Mouse (Mus musculus) CH12.LX (cell line): Measurements from ENCODE around the gene Scml4. TPM values are rescaled to one million over a fixed set of nuclear protein-coding genes. Genes with fewer than 3 reads are reported as not detected.

Experiments
- DNase-seq: peaks from one replicate; pipeline ENCODE4 v3.0.0-alpha.2; 2013; ENCODE audit errors: extremely low read depth
- H3K27ac ChIP-seq: 2 replicates; pipeline ENCODE4 v1.5.1; 2012; ENCODE audit warnings: low read depth, mild to moderate bottlenecking, control low read depth, moderate library complexity; ENCODE audit not compliant: insufficient read depth
- H3K27me3 ChIP-seq: replicated peaks from 2 replicates; pipeline ENCODE3; 2012; ENCODE audit warnings: inconsistent platforms
- H3K36me3 ChIP-seq, 2 experiments: replicated peaks in 1 of 2; 2 replicates each; pipeline versions ENCODE3 to v1.6.1; 2012; ENCODE audit warnings: inconsistent platforms in 1 of 2, low read length in 1 of 2, mild to moderate bottlenecking in 1 of 2, mixed read lengths in 1 of 2, moderate library complexity in 1 of 2; ENCODE audit not compliant: control insufficient read depth in 1 of 2, insufficient read depth in 1 of 2
- H3K4me1 ChIP-seq, 2 experiments: 2 replicates each; pipeline ENCODE4 v1.6.1; 2012; ENCODE audit warnings: inconsistent platforms in 1 of 2, moderate library complexity in 1 of 2; ENCODE audit not compliant: insufficient read depth in 2 of 2, control insufficient read depth in 1 of 2
- H3K4me2 ChIP-seq: 2 replicates; pipeline ENCODE4 v1.6.1; 2012; ENCODE audit warnings: low read depth, mild to moderate bottlenecking, control low read depth; ENCODE audit not compliant: poor library complexity, insufficient read depth, severe bottlenecking
- H3K4me3 ChIP-seq, 3 experiments: fragments of 150-350 bp in 1 of 3; sonication (generic) in 1 of 3; replicated peaks in 1 of 3; 2 replicates each; pipeline versions ENCODE3 to v1.5.1; 2011 to 2012; ENCODE audit warnings: low read depth in 2 of 3, low read length in 2 of 3, mild to moderate bottlenecking in 2 of 3, moderate library complexity in 2 of 3, control low read depth in 1 of 3, improper control_type of control experiment in 1 of 3, inconsistent platforms in 1 of 3, mixed read lengths in 1 of 3; ENCODE audit not compliant: poor library complexity in 1 of 3
- H3K79me2 ChIP-seq: replicated peaks from 2 replicates; pipeline ENCODE4 v1.6.1; 2012; ENCODE audit warnings: mild to moderate bottlenecking, moderate library complexity; ENCODE audit not compliant: control insufficient read depth, poor library complexity, insufficient read depth, severe bottlenecking; ENCODE audit errors: extremely low read depth
- H3K9ac ChIP-seq: 2 replicates; pipeline ENCODE4 v1.6.1; 2012; ENCODE audit warnings: low read depth, mild to moderate bottlenecking, control low read depth, moderate library complexity; ENCODE audit not compliant: insufficient read depth
- H3K9me3 ChIP-seq: replicated peaks from 2 replicates; pipeline ENCODE3; 2012; ENCODE audit warnings: low read length, inconsistent platforms, mixed read lengths
- CHD1 ChIP-seq: IDR thresholded peaks from 2 replicates; pipeline ENCODE4 v1.6.1; 2012; ENCODE audit warnings: low read depth, low read length, improper control_type of control experiment, inconsistent platforms
- CTCF ChIP-seq, 2 experiments: IDR thresholded peaks in 1 of 2; conservative IDR thresholded peaks in 1 of 2; 2 replicates each; pipeline ENCODE4 v1.5.1; 2011 to 2012; ENCODE audit warnings: low read depth in 2 of 2, low read length in 2 of 2, improper control_type of control experiment in 1 of 2, inconsistent platforms in 1 of 2, mild to moderate bottlenecking in 1 of 2, moderate library complexity in 1 of 2
- EP300 ChIP-seq: IDR thresholded peaks from 2 replicates; pipeline ENCODE4 v1.6.1; 2011; ENCODE audit warnings: low read length, improper control_type of control experiment
- MAFK ChIP-seq: IDR thresholded peaks from 2 replicates; pipeline ENCODE4 v1.6.1; 2011; ENCODE audit warnings: low read length, improper control_type of control experiment; ENCODE audit not compliant: insufficient replicate concordance
- MAX ChIP-seq: IDR thresholded peaks from 2 replicates; pipeline ENCODE4 v1.6.1; 2011; ENCODE audit warnings: low read length, improper control_type of control experiment
- PAX5 ChIP-seq: IDR thresholded peaks from 2 replicates; pipeline ENCODE4 v1.6.1; 2012; ENCODE audit warnings: low read length, inconsistent platforms, mixed read lengths
- RAD21 ChIP-seq: IDR thresholded peaks from 2 replicates; pipeline ENCODE4 v1.6.1; 2011; ENCODE audit warnings: low read depth, mild to moderate bottlenecking, low read length, improper control_type of control experiment, moderate library complexity
- SIN3A ChIP-seq: IDR thresholded peaks from 2 replicates; pipeline ENCODE4 v1.6.1; 2012; ENCODE audit warnings: low read length, improper control_type of control experiment, inconsistent platforms
- SMC3 ChIP-seq: IDR thresholded peaks from 2 replicates; pipeline ENCODE4 v1.6.1; 2011; ENCODE audit warnings: low read depth, low read length, improper control_type of control experiment
- dilution Hi-C: fragments of 300-500 bp; cut with MboI; formaldehyde crosslinking; loops from 2 replicates; pipeline ENCODE4 v1.14.3; 2020; ENCODE audit warnings: low sequenced_read_pairs; ENCODE audit not compliant: extremely low pct_unique_long_range_greater_than_20kb, extremely low pct_ligation_motif_present
- in situ Hi-C: fragments of 300-500 bp; cut with MboI; formaldehyde crosslinking; loops from 3 replicates; pipeline ENCODE4 v1.14.3; 2019; ENCODE audit warnings: low sequenced_read_pairs, low pct_ligation_motif_present, low pct_unique_long_range_greater_than_20kb, mixed read lengths
- polyA plus RNA-seq: library from polyadenylated mRNA; unstranded; fragments of >175 nt; gene quantifications from 2 replicates; pipeline ENCODE4 v1.2.1, GENCODE M21; 2012; ENCODE audit warnings: low read depth; ENCODE audit not compliant: insufficient read length
- total RNA-seq, 2 experiments: library from RNA; depleted of rRNA; stranded (reverse); fragments of 300-350 nt in 1 of 2; fragments of >200 nt in 1 of 2; gene quantifications; 2 replicates each; pipeline ENCODE4 v1.2.3; 2012 to 2014

Scml4 gene
- total and polyA plus RNA-seq, 3 experiments: 2.7 to 3.3 (median 3.0) TPM

- Histone ChIP-seq H3K4me1 (no peaks in the 10 kb centered on the region), H3K36me3 (no peaks in the 10 kb centered on the region), H3K27me3 (no peaks in the 10 kb centered on the region), H3K79me2 (no peaks in the 10 kb centered on the region), H3K27ac (no peak overlapping the region), H3K9ac (no peak overlapping the region), H3K4me3 (no peak overlapping the region), H3K9me3 (no peaks in the 10 kb centered on the region), H3K4me2 (no peak overlapping the region)
- no peak for DNase-seq
- in situ Hi-C loops (loop anchor here (25.0 kb wide), 1 partner anchor 669 kb away; no protein-coding TSS in a partner anchor), dilution Hi-C loops (no loop called here)
- peak in 1 of 2 experiments; percentile 12; a peak in 1 of 4 replicates for TF ChIP-seq CTCF (conservative IDR thresholded peaks at IDR 0.05 in 1 of 2, IDR thresholded peaks at IDR 0.05 in 1 of 2; ENCODE audit: low read depth in 2 of 2, low read length in 2 of 2)
- no peak for TF ChIP-seq SIN3A
- no peak for TF ChIP-seq MAFK
Measured at GRCm38 (mm10) chr10:42980999-42981757, 121.0 kb downstream of the Scml4 start.

- in situ Hi-C loops (loop anchor here (25.0 kb wide), 1 partner anchor 673 kb away; no protein-coding TSS in a partner anchor), dilution Hi-C loops (no loop called here)
- H3K4me2 ChIP-seq: no peak overlapping the region
Measured at GRCm38 (mm10) chr10:42984886-42985285, 124.7 kb downstream of the Scml4 start.

GRCm38 (mm10) chr10:42987594-42988052 lies 127.5 kb downstream of the Scml4 start:
- H3K4me3 ChIP-seq: no peak overlapping the region
- in situ Hi-C loops (loop anchor here (25.0 kb wide), 1 partner anchor 675 kb away; no protein-coding TSS in a partner anchor), dilution Hi-C loops (no loop called here)
- TF ChIP-seq CTCF (conservative IDR thresholded peaks at IDR 0.05 in 1 of 2, IDR thresholded peaks at IDR 0.05 in 1 of 2; ENCODE audit: low read depth in 2 of 2, low read length in 2 of 2) (peak; percentile 32 to 73; a peak in 2 of 4 replicates), SMC3 (peak; percentile 74), RAD21 (peak; percentile 66), EP300 (no peak), CHD1 (no peak), PAX5 (no peak), SIN3A (no peak), MAX (no peak)
- peak; percentile 32 for DNase-seq
- no peaks in the 10 kb centered on the region for H3K36me3 ChIP-seq
- peak overlapping the region; percentile 19; the same call in 1 of the 2 replicates for H3K4me2 ChIP-seq
- H3K79me2 ChIP-seq: no peaks in the 10 kb centered on the region
- no peak overlapping the region for H3K27ac ChIP-seq
- H3K9ac ChIP-seq: no peak overlapping the region
- no peaks in the 10 kb centered on the region for H3K9me3 ChIP-seq
- H3K27me3 ChIP-seq: no peaks in the 10 kb centered on the region
- H3K4me1 ChIP-seq: no peaks in the 10 kb centered on the region

More at GRCm38 (mm10) chr10:42984886-42985285, 124.7 kb downstream of the Scml4 start:
- H3K4me3 ChIP-seq: no peak overlapping the region
- H3K4me1 ChIP-seq: no peaks in the 10 kb centered on the region
- TF ChIP-seq EP300: no peak
- TF ChIP-seq, all 38 proteins: peak for 0
- Histone ChIP-seq H3K79me2 (no peaks in the 10 kb centered on the region), H3K27me3 (no peaks in the 10 kb centered on the region), H3K9ac (no peak overlapping the region), H3K36me3 (no peaks in the 10 kb centered on the region), H3K9me3 (no peaks in the 10 kb centered on the region), H3K27ac (no peak overlapping the region)
- no peak for DNase-seq
